Mouse (Mus musculus) embryonic facial prominence, embryonic 14.5 days (tissue): ENCODE measurements around the gene Elk4. TPM values are rescaled to one million over a fixed set of nuclear protein-coding genes. Genes with fewer than 3 reads are reported as not detected.

Experiments
- ATAC-seq: fragments of 200-750 bp; cut with Nextera tagmentation; 2 replicates; pipeline ENCODE4 v1.8.0; 2017; ENCODE audit warnings: low read depth, moderate number of reproducible peaks, moderate TSS enrichment
- DNase-seq: peaks from one replicate; pipeline ENCODE4 v3.0.0-alpha.2; 2015; ENCODE audit warnings: low spot score
- H3K27ac ChIP-seq: fragments of 300-500 bp; sonication (generic); replicated peaks from 2 replicates; pipeline ENCODE4 v1.5.1; 2014; ENCODE audit warnings: low read depth, mild to moderate bottlenecking, low read length, moderate library complexity
- H3K27me3 ChIP-seq: fragments of 300-500 bp; sonication (generic); replicated peaks from 2 replicates; pipeline ENCODE4 v1.6.1; 2014; ENCODE audit warnings: low read length; ENCODE audit not compliant: control insufficient read depth, insufficient read depth
- H3K36me3 ChIP-seq: fragments of 300-500 bp; sonication (generic); 2 replicates; pipeline ENCODE4 v1.6.1; 2014; ENCODE audit warnings: low read length, mixed read lengths; ENCODE audit not compliant: control insufficient read depth, insufficient read depth
- H3K4me1 ChIP-seq: fragments of 300-500 bp; sonication (generic); 2 replicates; pipeline ENCODE4 v1.6.1; 2014; ENCODE audit warnings: antibody characterized with exemption, low read length; ENCODE audit not compliant: control insufficient read depth, insufficient read depth
- H3K4me2 ChIP-seq: fragments of 300-500 bp; sonication (generic); 2 replicates; pipeline ENCODE4 v1.6.1; 2014; ENCODE audit warnings: low read depth, mild to moderate bottlenecking, low read length, moderate library complexity, mixed read lengths
- H3K4me3 ChIP-seq: fragments of 300-500 bp; sonication (generic); 2 replicates; pipeline ENCODE4 v1.5.1; 2014; ENCODE audit warnings: low read depth, mild to moderate bottlenecking, low read length
- H3K9ac ChIP-seq: fragments of 300-500 bp; sonication (generic); 2 replicates; pipeline ENCODE4 v1.6.1; 2014; ENCODE audit warnings: low read depth, mild to moderate bottlenecking, low read length, moderate library complexity, mixed read lengths
- H3K9me3 ChIP-seq: fragments of 300-500 bp; sonication (generic); 2 replicates; pipeline ENCODE4 v1.6.1; 2016; ENCODE audit warnings: low read length; ENCODE audit not compliant: control insufficient read depth
- WGBS: fragments of 180-500 bp; shearing (Covaris S2); extraction: QIAGEN DNeasy Blood & Tissue Kit; methylation state at CpG from one replicate; pipeline ENCODE4 v1.1.7; 2014; 5-methylcytosine and 5-hydroxymethylcytosine counted together
- polyA plus RNA-seq: library from polyadenylated mRNA; unstranded; fragments of >200 nt; fragmentation: Nextera tagmentation; extraction: Ambion mirVana; gene quantifications from 2 replicates; pipeline ENCODE4 v1.2.1, GENCODE M21; 2014

Elk4 gene
- polyA plus RNA-seq, 1 experiment from 2014 or later, result 39.0 TPM

- Histone ChIP-seq H3K36me3 (peaks cover 19% of the 10 kb centered on the region), H3K27ac (no peak overlapping the region), H3K27me3 (no peaks in the 10 kb centered on the region), H3K4me1 (no peaks in the 10 kb centered on the region), H3K9me3 (no peaks in the 10 kb centered on the region), H3K9ac (no peak overlapping the region), H3K4me3 (no peak overlapping the region), H3K4me2 (no peak overlapping the region)
- DNase-seq, result no peak
- 85% methylated on average over 5 of the region's 5 CpGs for WGBS
- ATAC-seq, result no peak
Measured at GRCm38 (mm10) chr1:132038753-132039152, 31.3 kb downstream of the Elk4 start.

DNA sequence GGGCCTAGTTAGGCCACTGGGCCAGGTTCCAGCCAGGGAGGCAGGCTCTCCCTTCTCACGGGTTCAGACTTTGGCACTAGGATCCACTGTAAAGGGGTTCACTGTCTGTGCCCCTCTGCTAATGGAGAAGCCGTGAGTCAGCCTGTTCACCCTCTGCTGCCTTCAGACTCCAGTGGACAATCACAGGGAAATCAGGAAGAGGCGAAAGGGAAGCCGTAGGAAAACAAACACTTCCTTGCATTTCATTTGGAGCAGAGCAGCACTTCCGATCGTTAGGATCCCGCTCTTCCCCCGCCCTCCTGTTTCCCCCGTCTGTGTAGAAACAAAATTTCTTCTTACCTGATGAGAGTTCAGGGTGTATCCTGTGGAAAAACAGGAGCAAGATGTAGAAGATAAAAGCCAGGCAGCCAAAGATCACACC, 32.8 kb downstream of the Elk4 start:
- Histone ChIP-seq H3K4me3 (no peak overlapping the region), H3K4me1 (no peaks in the 10 kb centered on the region), H3K27ac (peak overlapping the region; percentile 29), H3K9ac (no peak overlapping the region), H3K27me3 (no peaks in the 10 kb centered on the region), H3K36me3 (0 out of 2 replicates have a peak, but pooled peaks cover 5% of the 10 kb centered on the region), H3K4me2 (no peak overlapping the region), H3K9me3 (no peaks in the 10 kb centered on the region)
- DNase-seq (peak; percentile 22), ATAC-seq (no peak)
- 56% methylated on average over 9 of the region's 9 CpGs for WGBS

- ATAC-seq (no peak), DNase-seq (no peak)
- Histone ChIP-seq H3K4me2 (no peak overlapping the region), H3K9me3 (no peaks in the 10 kb centered on the region), H3K27me3 (no peaks in the 10 kb centered on the region), H3K27ac (no peak overlapping the region), H3K36me3 (0 out of 2 replicates have a peak, but pooled peaks cover 5% of the 10 kb centered on the region), H3K9ac (no peak overlapping the region), H3K4me1 (no peaks in the 10 kb centered on the region), H3K4me3 (no peak overlapping the region)
- WGBS, result 68% methylated on average over 4 of the region's 4 CpGs
Measured at GRCm38 (mm10) chr1:132043759-132044158, 36.4 kb downstream of the Elk4 start.

DNA sequence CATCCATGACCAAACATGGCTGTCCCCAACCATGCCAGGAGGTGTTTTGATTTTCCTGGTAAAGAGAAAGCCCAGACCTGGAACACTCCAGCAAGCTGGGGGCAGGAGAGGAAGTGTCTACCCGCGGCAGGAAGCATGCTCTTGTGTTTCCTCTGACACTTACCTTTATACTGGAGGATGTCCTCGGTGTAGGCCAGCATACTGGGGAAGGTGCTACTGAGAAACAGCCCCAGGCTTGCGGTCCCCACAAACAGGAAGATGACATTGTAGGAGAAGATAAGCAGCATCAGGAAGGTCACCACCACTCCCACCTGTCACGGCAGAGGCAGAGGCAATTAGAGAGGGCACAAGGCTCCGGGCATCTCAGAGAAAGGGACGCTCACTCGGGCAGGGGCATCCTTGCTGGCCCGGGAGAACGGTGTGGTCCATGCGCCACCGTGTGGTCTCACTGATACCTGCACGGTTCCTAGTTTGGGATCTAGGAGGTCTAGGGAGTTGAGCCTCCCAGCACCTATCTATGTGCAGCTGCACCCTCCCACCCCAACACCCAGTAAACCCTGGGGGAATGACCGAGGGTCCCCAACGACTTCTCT, 38.8 kb downstream of the Elk4 start:
- ATAC-seq (peak; percentile 75), DNase-seq (peak; percentile 25)
- H3K27ac ChIP-seq, result no peak overlapping the region
- no peak overlapping the region for H3K9ac ChIP-seq
- no peak overlapping the region for H3K4me2 ChIP-seq
- WGBS, result 18% methylated on average over 14 of the region's 15 CpGs
- no peaks in the 10 kb centered on the region for H3K4me1 ChIP-seq
- no peaks in the 10 kb centered on the region for H3K36me3 ChIP-seq
- no peak overlapping the region for H3K4me3 ChIP-seq
- no peaks in the 10 kb centered on the region for H3K9me3 ChIP-seq
- H3K27me3 ChIP-seq, result no peaks in the 10 kb centered on the region

DNA sequence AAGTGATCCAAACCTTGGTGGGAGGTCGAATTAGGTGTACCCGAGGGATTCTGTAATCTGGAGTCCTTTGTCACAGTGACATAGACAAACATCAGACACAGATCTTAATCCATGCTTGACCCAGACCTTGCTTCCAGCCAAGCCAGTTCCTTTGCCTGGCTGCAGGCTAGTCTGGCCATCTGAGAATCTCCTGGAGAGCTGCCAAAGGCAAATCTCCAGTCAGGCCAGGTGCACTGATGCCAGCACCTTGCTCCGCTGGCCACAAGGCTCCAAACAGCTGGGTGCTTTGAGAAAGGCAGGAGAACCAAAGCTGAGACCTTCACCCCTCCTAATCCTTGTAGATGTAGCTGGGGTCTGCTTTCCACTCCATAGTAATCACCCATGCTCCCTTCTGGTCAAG, 44.3 kb downstream of the Elk4 start:
- ATAC-seq, result no peak
- no peaks in the 10 kb centered on the region for H3K36me3 ChIP-seq
- H3K27me3 ChIP-seq, result no peaks in the 10 kb centered on the region
- H3K4me3 ChIP-seq, result no peak overlapping the region
- H3K9ac ChIP-seq, result no peak overlapping the region
- no peaks in the 10 kb centered on the region for H3K4me1 ChIP-seq
- H3K9me3 ChIP-seq, result no peaks in the 10 kb centered on the region
- 72% methylated on average over 3 of the region's 3 CpGs for WGBS
- no peak overlapping the region for H3K27ac ChIP-seq
- H3K4me2 ChIP-seq, result no peak overlapping the region
- no peak for DNase-seq

- 71% methylated on average over 3 of the region's 3 CpGs for WGBS
- no peak overlapping the region for H3K27ac ChIP-seq
- H3K36me3 ChIP-seq, result no peaks in the 10 kb centered on the region
- ATAC-seq, result no peak
- no peak for DNase-seq
- H3K9ac ChIP-seq, result no peak overlapping the region
- no peaks in the 10 kb centered on the region for H3K9me3 ChIP-seq
- no peaks in the 10 kb centered on the region for H3K27me3 ChIP-seq
- H3K4me2 ChIP-seq, result no peak overlapping the region
- H3K4me1 ChIP-seq, result no peaks in the 10 kb centered on the region
- no peak overlapping the region for H3K4me3 ChIP-seq
Measured at GRCm38 (mm10) chr1:132054387-132054786, 47.0 kb downstream of the Elk4 start.

DNA sequence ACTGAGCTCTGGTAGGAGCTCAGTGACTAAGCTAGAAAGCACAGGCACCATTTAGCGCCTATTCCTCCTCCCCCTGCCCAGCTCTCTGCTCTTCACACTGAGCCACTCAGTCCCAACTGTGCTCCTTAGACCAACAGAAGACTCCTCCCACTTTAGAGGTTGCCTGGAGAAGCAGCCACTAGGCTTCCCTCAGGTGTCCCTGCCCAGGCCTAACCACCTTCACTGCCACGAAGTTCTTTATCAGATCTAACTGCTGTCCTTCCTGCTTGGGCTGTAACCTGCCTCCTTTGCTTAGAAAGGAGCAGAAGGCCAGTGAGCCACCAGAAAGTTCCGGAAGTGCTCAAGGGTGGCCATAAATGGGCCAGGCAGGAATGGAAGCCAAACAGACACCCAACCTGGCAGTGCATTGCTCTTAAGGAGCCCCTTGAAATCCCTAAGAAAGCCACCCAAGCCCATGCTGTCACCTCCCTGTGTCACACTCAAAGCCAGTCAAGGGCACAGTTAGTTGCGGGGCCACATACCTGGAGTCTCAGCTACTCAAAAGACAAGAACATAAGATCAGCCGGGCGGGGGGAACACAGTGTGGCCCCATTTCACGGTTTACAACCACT, 47.8 kb downstream of the Elk4 start:
- ATAC-seq (no peak), DNase-seq (no peak)
- H3K9me3 ChIP-seq, result no peaks in the 10 kb centered on the region
- WGBS, result 81% methylated on average over 7 of the region's 7 CpGs
- H3K4me1 ChIP-seq, result no peaks in the 10 kb centered on the region
- no peak overlapping the region for H3K4me3 ChIP-seq
- no peak overlapping the region for H3K9ac ChIP-seq
- H3K36me3 ChIP-seq, result no peaks in the 10 kb centered on the region
- H3K27ac ChIP-seq, result no peak overlapping the region
- no peaks in the 10 kb centered on the region for H3K27me3 ChIP-seq
- no peak overlapping the region for H3K4me2 ChIP-seq

- 94% methylated on average over 5 of the region's 5 CpGs for WGBS
- DNase-seq, result no peak
- ATAC-seq, result no peak
- H3K9ac ChIP-seq, result no peak overlapping the region
- no peak overlapping the region for H3K4me2 ChIP-seq
- H3K36me3 ChIP-seq, result no peaks in the 10 kb centered on the region
- H3K4me3 ChIP-seq, result no peak overlapping the region
- no peak overlapping the region for H3K27ac ChIP-seq
- no peaks in the 10 kb centered on the region for H3K9me3 ChIP-seq
- H3K4me1 ChIP-seq, result no peaks in the 10 kb centered on the region
- H3K27me3 ChIP-seq, result no peaks in the 10 kb centered on the region
Measured at GRCm38 (mm10) chr1:132058558-132058957, 51.2 kb downstream of the Elk4 start.
